Mouse (Mus musculus) central nervous system, embryonic 14 days (tissue): ENCODE measurements around the gene Asb9. TPM values are rescaled to one million over a fixed set of nuclear protein-coding genes. Genes with fewer than 3 reads are reported as not detected.

Experiments used
- polyA plus RNA-seq: library from polyadenylated mRNA; depleted of rRNA; stranded (reverse); fragments of >200 nt; gene quantifications from 2 replicates; pipeline ENCODE4 v1.2.3, GENCODE M21; 2012; rRNA removed

The Asb9 gene
- 0.09 and 0.54 TPM in 2 replicates for polyA plus RNA-seq

GRCm38 (mm10) chrX:164505709-164506498, at the start of gene Asb9:
Asb9 (plus strand) TSS chrX:164506327.

Other genes with a start within 250 kb of the Asb9 start
- gene Bmx, start 248.1 kb upstream of the Asb9 start, polyA plus RNA-seq: 0.33 and 0.44 TPM in 2 replicates
- gene Pir, start 237.0 kb upstream of the Asb9 start, polyA plus RNA-seq: 1.4 and 1.7 TPM in 2 replicates
- 1.0 and 2.4 TPM in 2 replicates for gene Vegfd, start 132.9 kb upstream of the Asb9 start, polyA plus RNA-seq
- 6.5 TPM in 2 replicates for gene Piga, start 86.5 kb upstream of the Asb9 start, polyA plus RNA-seq
- gene Asb11, start 69.3 kb upstream of the Asb9 start, polyA plus RNA-seq: not detected in 2 replicates